ENCODE assay signal across 27 mouse cellular contexts in genomic region chr6:97961776-97962175, GRCm38 (mm10).
DNase-seq lines count a peak whose midpoint lies in the region; ATAC-seq and TF ChIP-seq lines count a peak whose summit lies in the region.
"Had no signal": no experiment of that assay in that cellular context is flagged by ENCODE, and none has a peak within 500 bp of the region (broad histone marks: within the 10 kb centered on the region; RNA-seq: fewer than 3 reads in every experiment).

No protein-coding gene starts in this region.

- no peak overlapping the region for H3K4me3 ChIP-seq in heart, embryonic 13.5 days
- H3K4me3 ChIP-seq in ES-Bruce4 (ENCODE audit: low read depth, low read length): no peak overlapping the region
- H3K4me3 ChIP-seq in limb, embryonic 10.5 days: no peak overlapping the region
- H3K4me3 ChIP-seq: embryonic facial prominence, embryonic 10.5 days; embryonic facial prominence, embryonic 13.5 days; erythroblast, embryonic 14.5 days; forebrain, embryonic 12.5 days; forebrain, embryonic 15.5 days; heart, embryonic 12.5 days; hindbrain, embryonic 12.5 days; hindbrain, embryonic 15.5 days had no signal

- WGBS in heart, embryonic 13.5 days: 41% methylated on average over 2 of the region's 2 CpGs
- WGBS in limb, embryonic 10.5 days: 33% methylated on average over 2 of the region's 2 CpGs

- TF ChIP-seq POLR2A in ES-Bruce4 (IDR thresholded peaks at IDR 0.05; ENCODE audit: insufficient read depth, low read length): no peak

- TF ChIP-seq CTCF in ES-Bruce4 (IDR thresholded peaks at IDR 0.05; ENCODE audit: low read depth, low read length): no peak

- no peaks in the 10 kb centered on the region for H3K36me3 ChIP-seq in heart, embryonic 13.5 days
- no peaks in the 10 kb centered on the region for H3K36me3 ChIP-seq in ES-Bruce4 (ENCODE audit: control insufficient read depth, insufficient read depth, low read length, poor library complexity, severe bottlenecking)
- no peaks in the 10 kb centered on the region for H3K36me3 ChIP-seq in limb, embryonic 10.5 days
- H3K36me3 ChIP-seq: embryonic facial prominence, embryonic 10.5 days; embryonic facial prominence, embryonic 13.5 days; forebrain, embryonic 12.5 days; forebrain, embryonic 15.5 days; G1E; hindbrain, embryonic 12.5 days; hindbrain, embryonic 15.5 days had no signal

- no peaks in the 10 kb centered on the region for H3K9me3 ChIP-seq in heart, embryonic 13.5 days
- no peaks in the 10 kb centered on the region for H3K9me3 ChIP-seq in ES-Bruce4 (replicated peaks; ENCODE audit: control insufficient read depth, insufficient read depth, low read length, poor library complexity, severe bottlenecking)
- no peaks in the 10 kb centered on the region for H3K9me3 ChIP-seq in limb, embryonic 10.5 days (replicated peaks)
- H3K9me3 ChIP-seq: embryonic facial prominence, embryonic 10.5 days; embryonic facial prominence, embryonic 13.5 days; forebrain, embryonic 12.5 days; forebrain, embryonic 15.5 days; heart, embryonic 12.5 days; hindbrain, embryonic 12.5 days; hindbrain, embryonic 15.5 days had no signal

- TF ChIP-seq EP300 in ES-Bruce4 (IDR thresholded peaks at IDR 0.05; ENCODE audit: insufficient read depth, low read depth, low read length): peak; percentile 73

- no peak overlapping the region for H3K4me2 ChIP-seq in heart, embryonic 13.5 days
- H3K4me2 ChIP-seq: embryonic facial prominence, embryonic 13.5 days; forebrain, embryonic 12.5 days; forebrain, embryonic 15.5 days; heart, embryonic 12.5 days; hindbrain, embryonic 12.5 days; hindbrain, embryonic 15.5 days had no signal

- H3K27me3 ChIP-seq in heart, embryonic 13.5 days (replicated peaks): no peaks in the 10 kb centered on the region
- H3K27me3 ChIP-seq in ES-Bruce4 (ENCODE audit: control insufficient read depth, insufficient read depth, low read length, poor library complexity, severe bottlenecking): no peaks in the 10 kb centered on the region
- H3K27me3 ChIP-seq in limb, embryonic 10.5 days (ENCODE audit: low read depth, poor library complexity, severe bottlenecking): no peaks in the 10 kb centered on the region
- H3K27me3 ChIP-seq: embryonic facial prominence, embryonic 13.5 days; forebrain, embryonic 12.5 days; forebrain, embryonic 15.5 days; heart, embryonic 12.5 days; hindbrain, embryonic 12.5 days; hindbrain, embryonic 15.5 days had no signal

- no peak for ATAC-seq in heart, embryonic 13.5 days (ENCODE audit: extremely low read depth, insufficient number of reproducible peaks, low FRiP score, low TSS enrichment)
- no peak for ATAC-seq in frontal cortex, adult (ENCODE audit: low TSS enrichment)
- ATAC-seq: CD4-positive, CD25-positive, alpha-beta regulatory T cell, adult 4 months; forebrain, embryonic 15.5 days; intestine, postnatal 0 days had no signal

- no peak overlapping the region for H3K9ac ChIP-seq in heart, embryonic 13.5 days
- no peak overlapping the region for H3K9ac ChIP-seq in ES-Bruce4 (ENCODE audit: low read depth, poor library complexity, severe bottlenecking)
- H3K9ac ChIP-seq: embryonic facial prominence, embryonic 13.5 days; forebrain, embryonic 12.5 days; forebrain, embryonic 15.5 days; heart, embryonic 12.5 days; hindbrain, embryonic 12.5 days; hindbrain, embryonic 15.5 days had no signal

- DNase-seq in heart, adult 8-10 months (ENCODE audit: low spot score): no peak
- peak; percentile 9 for DNase-seq in NIH3T3 (ENCODE audit: low read depth)
- peak; percentile 28 for DNase-seq in limb, embryonic 10.5 days (ENCODE audit: low spot score)
- DNase-seq in cerebellum, postnatal 36 days: no peak
- DNase-seq in urinary bladder, adult 18-20 months (ENCODE audit: low spot score in 2 of 2): no peak
- DNase-seq: cerebellum, adult 18-20 months; cerebellum, adult 9-11 months; cerebellum, postnatal 25 days; embryo, embryonic 11 days; gastrocnemius, postnatal 10 days; heart, adult 11 months; heart, postnatal 14 days; kidney, adult 2 months had no signal

- 0 out of 2 replicates have a peak overlapping the region, but pooled peaks have one; percentile 9 for H3K27ac ChIP-seq in heart, embryonic 13.5 days (replicated peaks)
- peak overlapping the region; percentile 77 for H3K27ac ChIP-seq in ES-Bruce4 (ENCODE audit: insufficient read depth, low read length)
- 0 out of 2 replicates have a peak overlapping the region, but pooled peaks have one; percentile 42 for H3K27ac ChIP-seq in limb, embryonic 10.5 days
- H3K27ac ChIP-seq: embryonic facial prominence, embryonic 10.5 days; embryonic facial prominence, embryonic 13.5 days; forebrain, embryonic 12.5 days; forebrain, embryonic 15.5 days; hindbrain, embryonic 12.5 days; hindbrain, embryonic 15.5 days had no signal

- H3K4me1 ChIP-seq in heart, embryonic 13.5 days: peaks cover 15% of the 10 kb centered on the region
- peaks cover 2% of the 10 kb centered on the region for H3K4me1 ChIP-seq in ES-Bruce4 (ENCODE audit: control insufficient read depth, insufficient read depth, low read length)
- peaks cover 27% of the 10 kb centered on the region for H3K4me1 ChIP-seq in limb, embryonic 10.5 days
- H3K4me1 ChIP-seq: embryonic facial prominence, embryonic 13.5 days; forebrain, embryonic 15.5 days; hindbrain, embryonic 12.5 days; hindbrain, embryonic 15.5 days had no signal

Comparison
In these comparisons a context has a peak if more than half of its experiments do, and no peak if none do; other contexts are left out.
1. H3K27ac ChIP-seq: peak in every context shown above with its lines; median percentile 77 in ES-Bruce4; 42 in limb, embryonic 10.5 days; 9 in heart, embryonic 13.5 days.
2. DNase-seq: peak in NIH3T3 (single experiment) and limb, embryonic 10.5 days (single experiment); none in heart, adult 8-10 months (single experiment), cerebellum, postnatal 36 days (0 of 2) and urinary bladder, adult 18-20 months (0 of 2).